Mouse (Mus musculus) neural tube, embryonic 13.5 days (tissue): ENCODE measurements around the gene Hist3h2a. TPM values are rescaled to one million over a fixed set of nuclear protein-coding genes. Genes with fewer than 3 reads are reported as not detected.

ENCODE experiments used
- ATAC-seq: fragments of 200-750 bp; cut with Nextera tagmentation; 2 replicates; pipeline ENCODE4 v1.8.0; 2017; ENCODE audit warnings: low read depth, mild to moderate bottlenecking, moderate TSS enrichment, moderate library complexity
- H3K27ac ChIP-seq: fragments of 300-500 bp; sonication (generic); replicated peaks from 2 replicates; pipeline ENCODE4 v1.5.1; 2015; ENCODE audit warnings: moderate library complexity, mild to moderate bottlenecking, inconsistent platforms
- H3K27me3 ChIP-seq: fragments of 300-500 bp; sonication (generic); 2 replicates; pipeline ENCODE4 v1.6.1; 2015; ENCODE audit warnings: mild to moderate bottlenecking, inconsistent platforms
- H3K36me3 ChIP-seq: fragments of 300-500 bp; sonication (generic); 2 replicates; pipeline ENCODE4 v1.6.1; 2015; ENCODE audit warnings: mild to moderate bottlenecking, inconsistent platforms
- H3K4me1 ChIP-seq: fragments of 300-500 bp; sonication (generic); replicated peaks from 2 replicates; pipeline ENCODE4 v1.6.1; 2015; ENCODE audit warnings: inconsistent platforms
- H3K4me2 ChIP-seq: fragments of 300-500 bp; sonication (generic); 2 replicates; pipeline ENCODE4 v1.6.1; 2015; ENCODE audit warnings: inconsistent platforms, mild to moderate bottlenecking, moderate library complexity
- H3K4me3 ChIP-seq: fragments of 300-500 bp; sonication (generic); 2 replicates; pipeline ENCODE4 v1.5.1; 2015; ENCODE audit warnings: mild to moderate bottlenecking, inconsistent platforms
- H3K9ac ChIP-seq: fragments of 300-500 bp; sonication (generic); 2 replicates; pipeline ENCODE4 v1.6.1; 2015; ENCODE audit warnings: moderate library complexity, mild to moderate bottlenecking, inconsistent platforms
- H3K9me3 ChIP-seq: fragments of 300-500 bp; sonication (generic); 2 replicates; pipeline ENCODE4 v1.6.1; 2016; ENCODE audit warnings: inconsistent platforms
- WGBS: fragments of 180-500 bp; shearing (Covaris S2); methylation state at CpG from one replicate; pipeline ENCODE4 v1.1.7; 2015; 5-methylcytosine and 5-hydroxymethylcytosine counted together
- polyA plus RNA-seq: library from polyadenylated mRNA; unstranded; fragments of >200 nt; fragmentation: Nextera tagmentation; extraction: Ambion mirVana; gene quantifications from 2 replicates; pipeline ENCODE4 v1.2.1, GENCODE M21; 2015

The Hist3h2a gene
- polyA plus RNA-seq, 1 experiment from 2014 or later: 126 TPM

DNA sequence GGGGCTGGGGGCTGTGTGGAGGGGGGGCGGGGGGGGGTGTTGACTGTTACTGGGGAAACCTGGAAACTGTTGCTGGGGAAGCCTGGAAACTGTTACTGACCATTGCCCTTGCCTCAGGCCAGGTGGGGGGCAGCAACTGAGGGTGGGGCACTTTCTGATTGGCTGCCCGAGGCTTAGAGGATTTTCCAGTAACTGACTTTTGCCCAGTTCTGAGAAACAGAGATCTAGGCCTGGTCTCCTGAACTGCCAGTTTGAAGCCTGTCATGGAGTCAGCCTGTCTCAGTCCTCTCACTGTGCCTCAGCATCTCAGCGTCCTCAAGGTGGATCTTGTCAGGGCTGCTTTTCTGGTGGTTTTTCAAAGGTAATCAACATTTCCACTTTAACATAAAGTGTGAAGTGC, 19.9 kb downstream of the Hist3h2a start:
- H3K9ac ChIP-seq: no peak overlapping the region
- H3K9me3 ChIP-seq: no peaks in the 10 kb centered on the region
- ATAC-seq: no peak
- H3K4me1 ChIP-seq: peaks cover 40% of the 10 kb centered on the region
- WGBS: 87% methylated on average over 3 of the region's 3 CpGs
- no peak overlapping the region for H3K27ac ChIP-seq
- no peak overlapping the region for H3K4me3 ChIP-seq
- H3K4me2 ChIP-seq: no peak overlapping the region
- H3K36me3 ChIP-seq: peaks cover 22% of the 10 kb centered on the region
- H3K27me3 ChIP-seq: no peaks in the 10 kb centered on the region

DNA sequence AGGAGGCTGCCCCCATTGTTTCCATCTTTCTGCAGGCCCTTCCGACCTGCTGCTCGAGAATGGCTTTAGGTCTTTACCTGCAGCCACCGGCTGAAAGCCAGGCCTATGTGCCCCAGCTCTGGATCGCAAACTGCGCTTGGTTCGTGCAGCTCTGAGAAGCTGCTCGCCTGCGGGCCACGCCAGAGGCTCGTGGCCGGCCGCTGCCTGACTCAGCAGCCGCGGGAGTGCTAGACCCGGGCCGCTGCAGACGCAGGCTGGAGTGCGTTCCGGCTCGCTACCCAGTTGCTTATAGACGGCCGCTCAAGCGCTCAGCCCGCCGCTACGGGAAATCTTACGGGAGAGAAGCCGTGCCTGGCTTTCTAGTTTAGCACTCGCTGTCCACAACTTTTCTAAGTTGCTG, 22.7 kb downstream of the Hist3h2a start:
- peaks cover 67% of the 10 kb centered on the region for H3K4me1 ChIP-seq
- 0 out of 2 replicates have a peak, but pooled peaks have one; percentile 7 for ATAC-seq
- no peaks in the 10 kb centered on the region for H3K9me3 ChIP-seq
- peak overlapping the region; percentile 99 for H3K4me3 ChIP-seq
- H3K27me3 ChIP-seq: no peaks in the 10 kb centered on the region
- H3K27ac ChIP-seq: peak overlapping the region; percentile 64
- under 1% methylated on average over 29 of the region's 29 CpGs for WGBS
- peaks cover 16% of the 10 kb centered on the region for H3K36me3 ChIP-seq
- peak overlapping the region; percentile 96 for H3K9ac ChIP-seq
- H3K4me2 ChIP-seq: peak overlapping the region; percentile 100

DNA sequence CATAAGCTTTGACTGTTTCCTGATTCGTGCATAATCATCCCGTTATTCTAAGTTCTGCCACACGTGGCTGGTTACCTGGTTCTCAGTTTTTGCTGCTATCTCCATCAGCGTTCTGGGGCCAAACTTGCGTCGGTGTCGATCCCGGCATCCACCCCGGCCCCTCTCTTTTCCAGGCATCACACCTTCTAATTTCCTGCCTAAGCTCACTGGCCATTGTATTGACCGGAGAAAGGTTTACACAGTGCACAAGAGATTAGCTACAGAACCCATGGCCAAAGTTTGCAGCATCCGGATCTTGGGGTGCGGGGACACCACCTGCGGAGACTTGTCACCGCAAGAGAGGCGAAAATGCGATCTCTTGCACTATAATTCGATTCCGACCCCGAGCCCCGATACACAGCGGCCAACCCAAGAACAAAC, 23.1 kb downstream of the Hist3h2a start:
- Histone ChIP-seq H3K4me2 (peak overlapping the region; percentile 100), H3K27ac (peak overlapping the region; percentile 64), H3K4me1 (peaks cover 68% of the 10 kb centered on the region), H3K9ac (peak overlapping the region; percentile 96), H3K9me3 (no peaks in the 10 kb centered on the region), H3K36me3 (peaks cover 19% of the 10 kb centered on the region), H3K4me3 (peak overlapping the region; percentile 99), H3K27me3 (no peaks in the 10 kb centered on the region)
- peak; percentile 18; the same call in 1 of the 2 replicates for ATAC-seq
- under 1% methylated on average over 21 of the region's 21 CpGs for WGBS

DNA sequence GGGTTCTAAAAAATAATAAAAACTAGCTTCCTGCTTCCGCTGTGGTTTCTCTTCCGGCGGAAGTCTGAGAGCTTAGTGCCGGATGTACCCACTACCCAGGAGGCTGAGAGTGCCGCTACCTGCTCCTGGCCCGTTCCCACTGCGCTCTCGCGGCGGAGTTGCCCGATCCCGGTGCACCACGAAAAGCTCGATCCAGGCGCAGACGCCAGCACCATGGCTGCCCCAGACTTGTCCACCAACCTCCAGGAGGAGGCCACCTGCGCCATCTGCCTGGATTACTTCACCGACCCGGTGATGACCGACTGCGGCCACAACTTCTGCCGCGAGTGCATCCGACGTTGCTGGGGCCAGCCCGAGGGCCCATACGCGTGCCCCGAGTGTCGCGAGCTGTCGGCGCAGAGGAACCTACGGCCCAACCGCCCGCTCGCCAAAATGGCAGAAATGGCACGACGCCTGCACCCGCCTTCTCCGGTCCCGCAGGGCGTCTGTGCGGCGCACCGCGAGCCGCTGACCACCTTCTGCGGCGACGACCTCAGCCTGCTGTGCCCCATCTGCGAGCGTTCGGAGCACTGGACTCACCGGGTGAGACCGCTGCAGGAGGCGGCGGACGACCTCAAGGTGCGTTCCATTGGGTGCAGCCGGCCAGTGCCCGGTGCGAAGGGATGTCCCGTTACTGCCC, 23.7 kb downstream of the Hist3h2a start, which contains the start of gene Trim11:
Trim11 (plus strand) TSS at position 67 of the 679 bp plus-strand sequence.
- H3K9me3 ChIP-seq: no peaks in the 10 kb centered on the region
- peak within 1 kb of the TSS; percentile 100 for H3K4me2 ChIP-seq
- peak within 1 kb of the TSS; percentile 96 for H3K9ac ChIP-seq
- under 1% methylated on average over 64 of the region's 64 CpGs for WGBS
- H3K36me3 ChIP-seq: peaks cover 24% of the 10 kb centered on the region
- H3K27ac ChIP-seq: peak within 1 kb of the TSS; percentile 64
- no peaks in the 10 kb centered on the region for H3K27me3 ChIP-seq
- peak within 1 kb of the TSS; percentile 99 for H3K4me3 ChIP-seq
- peaks cover 68% of the 10 kb centered on the region for H3K4me1 ChIP-seq
- peak; percentile 90 for ATAC-seq

DNA sequence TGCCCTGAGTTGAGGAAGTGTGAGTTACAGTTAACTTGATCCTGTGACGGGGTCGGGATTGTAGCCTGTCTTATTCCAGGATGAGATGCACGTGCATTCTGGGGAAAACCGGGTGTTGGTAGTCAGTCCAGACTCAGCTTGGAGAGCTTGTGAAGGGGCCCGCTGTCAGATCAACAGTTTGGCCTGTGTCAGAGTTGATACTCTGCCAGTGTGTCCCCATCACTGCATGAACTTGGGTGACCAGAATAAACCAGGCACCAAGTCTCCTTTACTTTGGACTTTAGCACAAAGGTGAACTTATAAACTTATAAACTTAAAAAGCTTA, 24.2 kb downstream of the Hist3h2a start:
- Histone ChIP-seq H3K4me3 (peak overlapping the region; percentile 99), H3K4me2 (peak overlapping the region; percentile 100), H3K36me3 (peaks cover 26% of the 10 kb centered on the region), H3K27ac (peak overlapping the region; percentile 64; the same call in 1 of the 2 replicates), H3K9me3 (no peaks in the 10 kb centered on the region), H3K4me1 (peaks cover 67% of the 10 kb centered on the region), H3K27me3 (no peaks in the 10 kb centered on the region), H3K9ac (peak overlapping the region; percentile 96)
- no peak; the same call in 1 of the 2 replicates for ATAC-seq
- WGBS: 4% methylated on average over 5 of the region's 5 CpGs

DNA sequence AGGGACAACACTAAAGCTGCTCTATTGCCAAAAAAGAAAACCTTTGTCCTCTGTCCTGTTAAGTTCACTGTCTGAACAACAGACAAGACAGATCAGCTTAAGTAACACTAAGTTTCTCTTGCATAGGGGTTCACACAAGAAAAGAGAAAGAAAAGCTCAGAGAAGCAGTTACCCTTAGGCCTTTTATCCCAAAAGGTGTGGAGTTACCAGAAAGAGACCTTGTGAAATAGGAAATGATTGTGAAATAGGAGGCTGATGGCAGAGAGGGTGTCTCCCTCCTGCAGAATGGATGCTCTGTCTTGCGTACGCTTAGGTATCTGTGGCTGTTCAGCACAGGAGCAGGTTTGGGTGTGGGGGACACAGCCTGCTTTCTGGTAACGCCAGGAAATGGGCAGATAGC, 24.7 kb downstream of the Hist3h2a start:
- Histone ChIP-seq H3K27ac (no peak overlapping the region), H3K9ac (peak overlapping the region; percentile 96), H3K4me2 (peak overlapping the region; percentile 100), H3K9me3 (no peaks in the 10 kb centered on the region), H3K36me3 (peaks cover 31% of the 10 kb centered on the region), H3K4me3 (peak overlapping the region; percentile 99), H3K27me3 (no peaks in the 10 kb centered on the region), H3K4me1 (peaks cover 62% of the 10 kb centered on the region)
- ATAC-seq: no peak
- 84% methylated on average over 3 of the region's 3 CpGs for WGBS

DNA sequence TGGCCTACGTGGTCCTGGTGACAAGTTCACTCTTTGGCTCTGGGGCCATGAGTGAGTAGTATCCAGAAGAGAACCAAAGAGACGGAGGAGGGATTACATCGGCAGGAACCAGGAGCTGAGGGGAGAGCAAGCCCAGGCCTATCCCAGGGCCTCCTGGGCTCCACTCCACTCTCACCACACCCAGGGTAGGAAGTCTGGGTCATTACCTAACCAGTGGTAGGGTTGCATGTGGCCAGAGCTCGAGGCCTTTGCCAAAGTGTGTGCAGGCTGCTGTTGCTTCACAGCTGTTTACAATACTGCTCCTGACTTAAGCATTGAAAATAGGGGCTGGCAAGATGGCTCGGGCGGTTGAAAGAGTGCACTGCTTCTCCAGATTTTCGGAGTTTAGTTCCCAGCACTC, 25.2 kb downstream of the Hist3h2a start:
- peaks cover 32% of the 10 kb centered on the region for H3K36me3 ChIP-seq
- 88% methylated on average over 7 of the region's 7 CpGs for WGBS
- peak overlapping the region; percentile 100 for H3K4me2 ChIP-seq
- no peak overlapping the region for H3K27ac ChIP-seq
- no peaks in the 10 kb centered on the region for H3K27me3 ChIP-seq
- no peaks in the 10 kb centered on the region for H3K9me3 ChIP-seq
- peak overlapping the region; percentile 96 for H3K9ac ChIP-seq
- ATAC-seq: no peak
- peak overlapping the region; percentile 99 for H3K4me3 ChIP-seq
- H3K4me1 ChIP-seq: peaks cover 57% of the 10 kb centered on the region

DNA sequence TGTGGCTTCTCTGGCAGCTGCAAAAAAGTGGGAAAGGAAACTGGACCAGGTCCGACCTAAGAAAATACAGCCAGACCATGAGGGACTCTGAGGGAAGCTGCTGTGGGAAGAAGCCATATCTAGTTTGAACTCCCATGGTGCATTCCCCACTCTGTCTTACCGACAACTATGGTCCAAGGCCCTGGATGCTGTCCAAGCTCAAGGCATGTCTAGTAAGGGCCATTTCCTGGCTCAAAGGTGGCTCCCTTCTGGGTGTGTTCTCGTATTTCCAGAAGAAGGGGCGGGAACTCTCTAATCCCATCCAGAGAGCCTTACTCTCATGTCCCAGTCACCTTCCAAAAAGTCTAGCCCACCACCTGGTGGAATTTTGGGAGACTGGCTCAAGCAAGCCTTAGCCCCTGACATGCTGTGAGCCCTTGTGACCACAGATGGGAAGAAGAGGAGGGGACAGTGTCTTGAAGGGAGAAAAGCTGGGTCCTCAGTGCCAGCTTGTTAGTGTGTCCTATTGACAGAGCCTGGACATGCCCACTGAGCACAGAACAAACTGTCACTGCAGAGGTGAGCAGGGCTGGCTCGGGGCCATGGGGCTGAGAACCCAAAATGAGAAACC, 26.0 kb downstream of the Hist3h2a start:
- Histone ChIP-seq H3K4me1 (peaks cover 52% of the 10 kb centered on the region), H3K4me3 (0 out of 2 replicates have a peak overlapping the region, but pooled peaks have one; percentile 99), H3K36me3 (peaks cover 38% of the 10 kb centered on the region), H3K9ac (no peak overlapping the region), H3K4me2 (0 out of 2 replicates have a peak overlapping the region, but pooled peaks have one; percentile 100), H3K27me3 (no peaks in the 10 kb centered on the region), H3K27ac (no peak overlapping the region), H3K9me3 (no peaks in the 10 kb centered on the region)
- WGBS: 70% methylated on average over 5 of the region's 5 CpGs
- ATAC-seq: no peak

DNA sequence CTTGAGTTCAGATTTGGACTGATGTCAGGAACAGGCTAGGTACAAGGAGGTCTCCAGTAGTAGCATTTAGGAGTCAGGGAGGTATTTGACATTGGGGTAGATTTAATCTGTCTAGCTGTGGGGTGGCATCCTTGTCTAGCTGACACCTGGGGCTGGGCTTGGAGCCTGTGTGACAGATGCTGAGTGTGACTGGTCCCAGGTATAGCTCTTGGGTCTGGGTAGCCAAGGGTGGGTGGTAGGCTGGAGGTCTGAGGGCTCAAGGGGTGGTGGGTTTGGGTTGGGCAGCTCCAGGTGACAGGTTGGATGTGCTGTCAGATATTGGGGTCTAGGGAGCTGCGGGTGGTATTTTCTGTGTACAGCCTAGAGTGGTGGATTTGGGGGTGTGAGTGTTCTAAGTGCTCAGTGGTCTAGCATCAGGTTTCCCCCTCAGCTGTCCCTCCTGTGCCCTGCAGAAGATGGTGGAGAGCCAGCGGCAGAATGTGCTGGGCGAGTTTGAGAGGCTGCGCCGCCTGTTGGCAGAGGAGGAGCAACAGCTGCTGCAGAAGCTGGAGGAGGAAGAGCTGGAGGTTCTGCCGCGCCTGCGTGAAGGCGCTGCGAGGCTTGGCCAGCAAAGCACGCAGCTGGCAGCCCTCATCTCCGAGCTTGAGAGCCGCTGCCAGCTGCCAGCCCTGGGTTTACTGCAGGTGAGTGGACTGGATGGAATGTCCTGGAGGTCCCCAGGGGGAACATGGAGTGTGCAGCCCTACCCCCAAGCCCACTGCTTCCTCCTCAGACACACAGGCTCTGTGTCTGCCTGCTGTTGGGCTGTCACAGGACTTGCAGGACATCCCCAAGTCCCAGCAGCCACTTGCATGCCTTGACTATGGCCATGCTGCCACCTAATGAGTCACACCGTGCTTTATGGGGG, 27.3 kb downstream of the Hist3h2a start:
- H3K9ac ChIP-seq: no peak overlapping the region
- H3K4me1 ChIP-seq: peaks cover 43% of the 10 kb centered on the region
- 66% methylated on average over 14 of the region's 14 CpGs for WGBS
- ATAC-seq: no peak
- H3K4me3 ChIP-seq: no peak overlapping the region
- no peak overlapping the region for H3K27ac ChIP-seq
- H3K9me3 ChIP-seq: no peaks in the 10 kb centered on the region
- no peaks in the 10 kb centered on the region for H3K27me3 ChIP-seq
- no peak overlapping the region for H3K4me2 ChIP-seq
- peaks cover 51% of the 10 kb centered on the region for H3K36me3 ChIP-seq

DNA sequence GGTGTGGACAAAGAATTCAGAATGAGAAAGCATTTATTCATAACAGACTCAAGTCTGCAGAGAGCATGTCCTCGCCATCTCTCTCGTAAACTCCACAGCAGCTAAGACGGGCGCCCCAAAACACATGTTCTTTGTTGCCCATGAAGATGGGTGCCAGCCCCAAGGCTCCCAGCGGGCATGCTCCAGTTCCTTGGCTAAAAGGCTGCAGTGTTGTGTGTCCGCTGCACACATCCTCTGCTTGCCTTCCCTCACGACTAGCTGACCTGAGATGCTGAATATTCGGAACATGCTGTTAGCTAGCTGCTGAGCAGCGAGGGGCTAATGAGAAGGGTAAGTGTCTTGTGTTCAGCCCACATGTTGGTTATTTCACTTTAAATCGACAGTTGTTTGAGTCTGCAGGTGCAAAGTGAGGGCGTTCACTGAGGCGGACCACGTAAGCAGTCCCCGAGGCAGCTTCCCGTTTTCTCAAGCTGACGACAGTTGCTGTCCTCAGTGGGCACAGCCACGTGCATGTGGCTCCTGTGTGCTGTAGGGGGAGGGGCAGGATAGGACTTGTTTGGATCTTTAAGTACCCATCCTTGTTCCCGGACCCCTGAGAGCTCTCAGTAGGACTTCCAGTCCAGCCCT, 28.1 kb downstream of the Hist3h2a start:
- Histone ChIP-seq H3K36me3 (peaks cover 59% of the 10 kb centered on the region), H3K9me3 (no peaks in the 10 kb centered on the region), H3K27me3 (no peaks in the 10 kb centered on the region), H3K9ac (no peak overlapping the region), H3K4me2 (no peak overlapping the region), H3K27ac (no peak overlapping the region), H3K4me3 (no peak overlapping the region), H3K4me1 (peaks cover 39% of the 10 kb centered on the region)
- 90% methylated on average over 18 of the region's 18 CpGs for WGBS
- ATAC-seq: no peak

DNA sequence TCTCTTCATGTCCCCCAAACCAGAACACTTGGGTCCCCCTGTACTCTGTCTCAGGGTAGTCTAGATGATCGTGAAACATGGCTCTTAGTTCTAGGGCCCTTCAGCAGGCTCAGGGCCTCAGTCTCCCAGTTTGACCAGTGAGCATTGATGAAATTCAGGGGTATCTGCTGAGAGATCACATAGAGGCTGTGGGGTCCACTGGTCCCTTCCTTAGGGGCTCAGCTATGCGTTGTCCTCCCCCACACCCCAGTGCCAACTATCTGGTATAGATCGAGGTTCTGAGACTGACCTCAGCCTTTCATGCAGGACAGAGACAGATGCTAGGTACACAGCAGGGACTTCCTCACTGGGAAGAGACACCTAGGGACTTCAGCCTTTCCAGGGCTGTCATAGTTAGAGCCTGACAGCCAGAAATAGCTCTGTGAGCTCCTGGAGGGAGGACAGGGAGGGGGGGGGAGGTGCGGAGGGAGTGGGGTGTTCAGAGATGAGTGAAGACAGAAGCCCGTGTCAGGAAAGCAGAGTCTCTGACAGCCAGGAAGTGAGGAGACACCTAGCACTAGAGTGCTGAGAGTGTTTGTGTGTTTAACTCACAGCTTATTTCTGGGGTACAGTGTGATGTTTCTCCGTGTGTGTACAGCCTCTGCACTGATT, 29.3 kb downstream of the Hist3h2a start:
- H3K36me3 ChIP-seq: peaks cover 70% of the 10 kb centered on the region
- no peak overlapping the region for H3K4me3 ChIP-seq
- WGBS: 92% methylated on average over 6 of the region's 6 CpGs
- no peak overlapping the region for H3K9ac ChIP-seq
- no peak overlapping the region for H3K27ac ChIP-seq
- H3K4me1 ChIP-seq: peaks cover 34% of the 10 kb centered on the region
- no peaks in the 10 kb centered on the region for H3K27me3 ChIP-seq
- ATAC-seq: no peak
- no peaks in the 10 kb centered on the region for H3K9me3 ChIP-seq
- H3K4me2 ChIP-seq: no peak overlapping the region
